Mouse (Mus musculus) Patski (cell line): Measurements from ENCODE around the gene Ret. TPM values are rescaled to one million over a fixed set of nuclear protein-coding genes. Genes with fewer than 3 reads are reported as not detected.

Experiments
- ATAC-seq: fragments of 100-300 bp; one replicate; pipeline ENCODE4 v1.8.0; 2021
- CTCF ChIA-PET: fragments of 350-600 bp; sonication (Branson Sonifier 250); formaldehyde crosslinking; loops from one replicate; lab custom pipeline; 2022; ENCODE audit warnings: inconsistent platforms; lab: Charles Lee
- POLR2A ChIA-PET: fragments of 350-600 bp; sonication (Branson Sonifier 250); formaldehyde crosslinking; loops from one replicate; lab custom pipeline; 2022; ENCODE audit warnings: antibody characterized with exemption, inconsistent platforms; lab: Charles Lee
- DNase-seq: peaks from one replicate; pipeline ENCODE4 v3.0.0-alpha.2; 2011; ENCODE audit warnings: low read depth, low spot score
- H3K27me3 ChIP-seq: fragments of 371-371 bp; one replicate; pipeline ENCODE4 v1.5.1; 2021
- CTCF ChIP-seq: fragments of 100-300 bp; IDR thresholded peaks from one replicate; pipeline ENCODE4 v1.5.1; 2021
- in situ Hi-C: fragments of 300-500 bp; cut with MboI; formaldehyde crosslinking; loops from 3 replicates; pipeline ENCODE4 v1.11.1; 2018; ENCODE audit warnings: low pct_unique_long_range_greater_than_20kb, mixed read lengths
- polyA plus RNA-seq: library from polyadenylated mRNA; unstranded; gene quantifications from one replicate; pipeline ENCODE4 v1.2.3, GENCODE M21; 2021

Gene Ret
- polyA plus RNA-seq, 1 experiment from 2014 or later = 0.10 TPM

- peak; percentile 38 for DNase-seq
- H3K27me3 ChIP-seq = peaks cover 12% of the 10 kb centered on the region
- CTCF ChIA-PET = interaction anchor here (0.7 to 3.1 kb wide), 8 partner anchors 13 to 240 kb away, joined by 3 to 39 read pairs (median 4); partner anchors contain the start of gene Bms1
- in situ Hi-C loops = loop anchor here (5.0 kb wide), 1 partner anchor 203 kb away; no protein-coding TSS in a partner anchor
- POLR2A ChIA-PET = no interaction called here
- no peak for TF ChIP-seq CTCF
- ATAC-seq = peak; percentile 82
Observed at GRCm38 (mm10) chr6:118179316-118180084, 18.0 kb downstream of the Ret start.

- DNase-seq (no peak), ATAC-seq (no peak)
- peaks cover 18% of the 10 kb centered on the region for H3K27me3 ChIP-seq
- TF ChIP-seq CTCF = no peak
- POLR2A ChIA-PET = no interaction called here
- in situ Hi-C loops = no loop called here
- CTCF ChIA-PET = no interaction called here
Observed at GRCm38 (mm10) chr6:118173975-118174328, 23.6 kb downstream of the Ret start.

GRCm38 (mm10) chr6:118173251-118173974, 24.1 kb downstream of the Ret start:
- DNase-seq (no peak), ATAC-seq (no peak)
- CTCF ChIA-PET = no interaction called here
- no peak for TF ChIP-seq CTCF
- H3K27me3 ChIP-seq = peaks cover 18% of the 10 kb centered on the region
- POLR2A ChIA-PET = no interaction called here
- in situ Hi-C loops = no loop called here

- POLR2A ChIA-PET = no interaction called here
- ATAC-seq (no peak), DNase-seq (no peak)
- in situ Hi-C loops = no loop called here
- peaks cover 17% of the 10 kb centered on the region for H3K27me3 ChIP-seq
- CTCF ChIA-PET = no interaction called here
- no peak for TF ChIP-seq CTCF
Observed at GRCm38 (mm10) chr6:118171386-118171785, 26.1 kb downstream of the Ret start.

GRCm38 (mm10) chr6:118168106-118168505, 29.4 kb downstream of the Ret start:
- TF ChIP-seq CTCF = no peak
- DNase-seq = no peak
- ChIA-PET CTCF (no interaction called here), POLR2A (no interaction called here)
- no peak for ATAC-seq
- in situ Hi-C loops = no loop called here
- H3K27me3 ChIP-seq = peaks cover 5% of the 10 kb centered on the region

GRCm38 (mm10) chr6:118167013-118167412, 30.5 kb downstream of the Ret start:
- DNase-seq = no peak
- H3K27me3 ChIP-seq = peaks cover 3% of the 10 kb centered on the region
- TF ChIP-seq CTCF = no peak
- CTCF ChIA-PET = interaction anchor here (1.0 kb wide), 1 partner anchor 12 kb away, joined by 3 read pairs; no protein-coding TSS in a partner anchor
- POLR2A ChIA-PET = no interaction called here
- in situ Hi-C loops = no loop called here
- no peak for ATAC-seq

- no peak for TF ChIP-seq CTCF
- CTCF ChIA-PET = no interaction called here
- POLR2A ChIA-PET = no interaction called here
- H3K27me3 ChIP-seq = peaks cover 7% of the 10 kb centered on the region
- in situ Hi-C loops = no loop called here
- ATAC-seq (no peak), DNase-seq (no peak)
Observed at GRCm38 (mm10) chr6:118165516-118165915, 32.0 kb downstream of the Ret start.

GRCm38 (mm10) chr6:118164691-118165090, 32.8 kb downstream of the Ret start:
- no peak for TF ChIP-seq CTCF
- no peak for ATAC-seq
- H3K27me3 ChIP-seq = peaks cover 14% of the 10 kb centered on the region
- no peak for DNase-seq
- ChIA-PET POLR2A (no interaction called here), CTCF (no interaction called here)
- in situ Hi-C loops = no loop called here

GRCm38 (mm10) chr6:118163086-118163485, 34.4 kb downstream of the Ret start:
- in situ Hi-C loops = no loop called here
- H3K27me3 ChIP-seq = peaks cover 24% of the 10 kb centered on the region
- DNase-seq (no peak), ATAC-seq (no peak)
- POLR2A ChIA-PET = no interaction called here
- CTCF ChIA-PET = no interaction called here
- TF ChIP-seq CTCF = no peak

GRCm38 (mm10) chr6:118162457-118163082, 34.9 kb downstream of the Ret start:
- in situ Hi-C loops = no loop called here
- DNase-seq = no peak
- no peak for ATAC-seq
- H3K27me3 ChIP-seq = peaks cover 29% of the 10 kb centered on the region
- POLR2A ChIA-PET = no interaction called here
- CTCF ChIA-PET = no interaction called here
- no peak for TF ChIP-seq CTCF

- POLR2A ChIA-PET = no interaction called here
- no peak for TF ChIP-seq CTCF
- in situ Hi-C loops = no loop called here
- DNase-seq (no peak), ATAC-seq (no peak)
- H3K27me3 ChIP-seq = peaks cover 53% of the 10 kb centered on the region
- CTCF ChIA-PET = no interaction called here
Observed at GRCm38 (mm10) chr6:118153091-118153490, 44.4 kb downstream of the Ret start.
